Mouse (Mus musculus): Measurements from ENCODE around the gene Mon1a.
A peak's percentile ranks its signal among the peaks of the same experiment; 100 is the strongest.

The Mon1a gene

DNA sequence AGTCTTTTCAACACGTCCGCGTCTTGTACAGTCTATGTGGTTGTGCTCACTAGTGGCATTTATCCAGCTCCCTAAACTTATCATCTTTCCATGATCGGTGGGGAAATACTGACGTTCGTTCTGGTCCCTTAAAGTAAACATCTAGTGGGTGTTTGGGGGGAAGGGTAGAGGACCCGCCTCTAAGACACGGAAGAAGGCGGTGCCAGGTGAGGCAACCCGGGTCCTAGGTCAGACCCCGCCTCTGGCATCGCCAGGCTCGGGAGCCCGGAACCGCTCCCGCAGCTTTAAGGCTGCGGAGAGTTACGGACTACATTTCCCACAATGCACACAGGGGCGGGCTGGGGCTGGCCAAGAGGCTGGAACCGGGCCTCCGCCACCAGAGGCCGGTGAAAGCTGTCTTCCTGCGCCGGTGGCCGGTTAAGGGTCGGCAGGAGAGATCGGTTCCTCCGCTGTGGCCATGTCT is at the start of gene Mon1a:
Gene Mon1a, plus strand, starts transcription at position 348 of the 463 bp plus-strand sequence.
- DNase-seq, result peak; percentile 96

DNA sequence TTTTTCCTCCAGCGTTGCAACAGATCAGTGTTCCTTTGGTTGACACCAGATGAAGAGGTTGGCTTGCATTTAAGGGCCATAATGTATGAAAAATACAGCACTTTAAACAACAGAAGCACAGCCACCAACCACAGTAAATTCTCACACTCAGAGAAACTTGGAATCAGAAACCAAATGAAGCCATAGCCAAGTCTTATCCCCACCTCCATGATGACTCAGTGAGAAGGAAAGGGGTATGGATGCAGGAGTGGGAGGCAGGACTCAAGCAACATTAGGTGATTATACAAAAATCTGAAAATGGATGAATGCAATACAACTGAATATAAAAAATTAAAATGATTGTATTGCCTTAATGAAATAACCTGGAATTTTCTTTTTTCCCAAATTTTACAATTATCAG is 49.1 kb upstream of the Mon1a start:
- DNase-seq, result no peak

DNA sequence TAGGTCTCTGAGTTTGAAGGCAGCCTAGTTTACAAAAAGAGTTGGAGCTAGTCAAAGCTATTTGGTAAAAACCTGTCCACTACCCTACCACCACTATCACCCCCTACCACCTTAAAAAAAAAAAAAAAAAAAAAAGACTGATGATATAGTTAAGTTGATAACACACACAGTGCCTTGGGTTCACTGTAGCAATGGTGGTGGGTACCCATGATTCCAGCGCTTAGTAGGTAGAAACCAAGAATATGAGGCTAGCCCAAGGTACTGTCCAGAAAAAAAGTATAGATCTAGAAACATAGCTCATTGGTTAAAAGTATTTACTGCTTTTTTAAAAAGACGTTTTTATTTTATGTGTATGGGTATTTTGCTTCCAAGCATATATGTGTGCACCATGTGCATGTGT is 45.2 kb upstream of the Mon1a start:
- no peak for DNase-seq

GRCm38 (mm10) chr9:107848922-107849321 is 39.0 kb upstream of the Mon1a start:
- DNase-seq, result no peak

DNA sequence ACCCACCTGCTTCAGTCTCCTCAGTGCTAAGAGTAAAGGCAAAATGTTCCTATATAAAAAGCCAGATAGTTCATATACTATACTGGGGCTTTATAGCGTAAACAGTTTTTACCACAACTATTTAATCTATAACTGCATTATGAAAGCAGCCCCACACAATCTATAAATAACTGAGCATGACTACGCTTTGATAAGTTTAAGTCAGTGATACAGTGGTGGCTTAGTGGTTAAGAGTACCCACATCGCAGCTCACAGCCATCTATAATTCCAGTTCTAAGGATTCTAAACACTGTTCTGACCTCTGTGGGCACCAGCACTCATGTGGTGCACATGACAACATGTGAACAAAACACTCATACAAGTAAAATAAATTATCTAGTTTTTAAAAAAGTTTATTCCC is 29.6 kb upstream of the Mon1a start:
- DNase-seq, result no peak

DNA sequence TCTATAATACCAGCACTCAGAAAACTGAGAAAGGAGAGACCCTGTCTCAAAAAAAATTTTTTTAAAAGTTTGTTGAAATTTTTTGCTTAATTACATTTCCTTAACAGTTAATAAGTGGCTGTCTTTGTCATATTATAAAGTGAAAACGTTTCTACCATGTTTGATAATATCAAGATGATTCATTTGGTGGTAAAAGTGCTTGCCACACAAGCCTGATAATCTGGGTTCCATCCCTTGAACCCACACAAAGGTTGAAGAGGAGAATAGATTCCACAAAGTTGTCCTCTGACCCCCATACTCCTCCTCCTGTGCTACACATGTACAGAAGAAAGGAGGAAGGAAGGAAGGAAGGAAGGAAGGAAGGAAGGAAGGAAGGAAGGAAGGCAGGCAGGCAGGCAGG is 23.5 kb upstream of the Mon1a start:
- no peak for DNase-seq

DNA sequence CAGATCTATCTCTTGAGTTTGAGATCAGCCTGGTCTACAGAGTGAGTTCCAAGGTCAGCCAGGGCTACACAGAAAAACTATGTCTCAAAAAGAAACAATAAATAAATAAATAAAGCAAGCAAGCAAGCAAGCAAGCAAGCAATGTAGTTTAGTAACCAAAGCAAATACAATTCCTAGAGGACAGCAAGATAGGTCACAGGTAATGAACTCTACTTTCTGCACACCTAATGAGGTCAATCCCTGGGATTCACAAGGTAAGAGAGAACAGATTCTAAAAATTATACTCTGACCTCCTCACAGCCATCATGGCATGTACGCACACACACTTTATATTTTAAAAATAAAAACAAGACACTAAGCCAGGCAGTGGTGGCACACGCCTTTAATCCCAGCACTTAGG is 21.9 kb upstream of the Mon1a start:
- no peak for DNase-seq

GRCm38 (mm10) chr9:107872350-107873098 is 15.4 kb upstream of the Mon1a start:
- DNase-seq, result peak; percentile 96

GRCm38 (mm10) chr9:107873137-107873536 is 14.8 kb upstream of the Mon1a start, which contains the start of gene Rbm6:
TSS of gene Rbm6 (minus strand) at chr9:107873237.
- DNase-seq, result no peak

DNA sequence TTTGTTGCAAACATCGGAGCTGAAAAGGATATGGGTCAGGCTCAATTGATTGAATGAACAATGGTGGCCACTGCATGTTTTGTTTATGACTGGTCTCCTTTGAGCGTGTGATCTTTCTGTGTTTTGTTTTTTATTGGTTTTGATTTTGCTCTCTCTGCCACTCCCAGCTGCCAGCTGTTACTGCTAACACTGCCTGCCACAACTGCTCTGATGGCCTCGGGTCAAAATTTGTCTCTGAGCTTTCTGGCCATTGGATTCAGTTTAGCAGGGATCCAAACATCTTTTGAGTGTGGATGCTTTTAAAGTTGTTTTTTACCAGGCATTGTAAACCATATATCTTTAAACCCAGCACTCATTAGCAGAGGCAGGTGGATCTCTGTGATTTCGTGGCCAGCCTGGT is 7.5 kb upstream of the Mon1a start:
- no peak for DNase-seq

DNA sequence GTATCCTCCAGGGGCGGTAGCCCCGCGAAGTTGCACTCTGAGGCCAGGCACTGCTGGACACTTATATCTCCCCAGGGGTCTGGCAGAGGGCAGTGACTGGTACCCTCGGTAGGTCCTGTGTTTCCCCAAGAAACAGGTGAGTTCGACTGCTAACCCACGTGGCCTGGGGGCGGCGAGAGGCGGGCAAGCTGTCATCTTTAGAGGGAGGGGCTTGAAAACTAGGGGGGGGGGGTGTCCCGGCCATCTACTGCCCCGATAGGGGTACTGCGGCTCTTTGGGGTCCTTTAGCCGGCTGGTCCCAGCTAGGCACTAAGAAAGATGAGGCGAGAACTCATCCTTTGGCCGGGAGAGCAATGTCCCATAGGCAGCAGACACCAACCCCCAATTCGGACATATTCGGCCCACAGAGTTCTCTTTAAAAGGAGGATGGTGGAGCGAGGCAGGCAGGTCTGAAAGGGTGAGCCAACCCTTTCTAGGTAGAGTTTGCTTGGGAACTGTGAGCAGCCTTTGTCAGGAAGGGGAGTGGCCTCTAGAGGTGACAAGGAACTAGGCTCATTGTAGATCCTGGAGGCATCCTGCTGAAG is 408 bp downstream of the Mon1a start:
- DNase-seq, result peak; percentile 42

GRCm38 (mm10) chr9:107890260-107890659 is 2.3 kb downstream of the Mon1a start:
- DNase-seq, result no peak

DNA sequence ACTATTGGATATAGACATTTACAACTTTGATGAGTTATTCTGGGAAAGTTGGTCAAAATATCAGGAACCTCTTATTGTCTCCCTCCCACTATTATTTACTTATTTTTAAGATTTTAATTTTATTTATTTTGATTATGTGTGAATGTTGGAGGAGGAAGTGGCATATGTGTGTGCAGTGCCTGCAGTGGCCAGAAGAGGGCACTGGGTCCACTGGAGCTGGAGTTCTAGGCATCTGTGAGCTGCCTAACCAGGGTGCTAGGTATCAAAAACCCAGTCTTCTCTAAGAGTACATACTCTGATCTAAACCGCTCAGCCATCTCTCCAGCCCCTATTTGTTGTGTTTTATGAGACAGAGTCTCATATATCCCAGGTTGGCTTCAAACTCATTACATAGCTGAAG is 3.1 kb downstream of the Mon1a start:
- peak; percentile 19 for DNase-seq

DNA sequence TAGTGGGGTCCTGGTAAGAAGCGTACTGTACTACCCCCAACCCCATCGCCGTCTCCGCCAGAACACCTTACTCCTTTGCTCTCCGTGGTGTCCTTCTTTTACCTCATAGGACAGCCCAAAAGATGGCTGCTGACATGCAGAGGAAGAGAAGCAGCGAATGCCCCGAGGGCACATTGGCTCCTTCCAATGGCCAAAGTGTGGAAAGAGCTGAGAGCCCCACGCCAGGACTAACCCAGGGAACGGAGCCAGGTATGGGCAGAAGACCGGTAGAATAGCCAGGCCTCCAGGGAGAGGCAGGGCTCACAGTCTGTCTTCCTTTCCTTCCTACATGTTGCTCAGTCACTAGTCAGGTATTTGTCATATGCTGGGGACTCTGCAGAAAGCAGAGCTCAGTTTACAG is 10.6 kb downstream of the Mon1a start:
- DNase-seq, result no peak

- no peak for DNase-seq
Measured at GRCm38 (mm10) chr9:107899855-107900254, 11.9 kb downstream of the Mon1a start.

DNA sequence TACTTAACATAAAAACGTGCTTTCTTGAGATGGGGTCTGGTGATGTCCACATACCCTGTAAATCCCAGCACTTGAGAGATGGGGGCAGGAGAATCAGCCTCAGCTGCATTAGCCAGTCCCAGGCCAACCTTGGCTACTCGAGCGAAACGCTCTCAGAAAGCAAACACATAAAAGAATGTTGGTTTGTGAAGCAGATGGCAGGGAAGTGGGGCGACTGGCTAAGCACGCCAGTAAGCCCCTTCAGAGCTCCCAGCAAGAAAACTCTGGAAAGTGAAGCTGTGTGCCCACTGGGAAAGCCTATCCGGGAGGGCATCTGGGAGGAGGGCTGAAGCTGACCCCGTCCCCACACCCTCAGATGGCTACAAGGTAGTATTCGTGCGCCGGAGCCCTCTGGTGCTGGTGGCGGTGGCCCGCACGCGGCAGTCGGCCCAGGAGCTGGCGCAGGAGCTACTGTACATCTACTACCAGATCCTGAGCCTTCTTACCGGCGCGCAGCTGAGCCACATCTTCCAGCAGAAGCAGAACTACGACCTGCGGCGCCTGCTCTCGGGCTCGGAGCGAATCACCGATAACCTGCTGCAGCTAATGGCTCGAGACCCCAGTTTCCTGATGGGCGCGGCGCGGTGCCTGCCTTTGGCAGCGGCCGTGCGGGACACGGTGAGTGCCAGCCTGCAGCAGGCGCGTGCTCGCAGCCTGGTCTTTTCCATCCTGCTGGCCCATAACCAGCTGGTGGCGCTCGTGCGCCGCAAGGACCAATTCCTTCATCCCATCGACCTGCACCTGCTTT is 13.1 kb downstream of the Mon1a start:
- peak; percentile 74 for DNase-seq

GRCm38 (mm10) chr9:107901627-107901914 is 13.6 kb downstream of the Mon1a start:
- DNase-seq, result no peak

DNA sequence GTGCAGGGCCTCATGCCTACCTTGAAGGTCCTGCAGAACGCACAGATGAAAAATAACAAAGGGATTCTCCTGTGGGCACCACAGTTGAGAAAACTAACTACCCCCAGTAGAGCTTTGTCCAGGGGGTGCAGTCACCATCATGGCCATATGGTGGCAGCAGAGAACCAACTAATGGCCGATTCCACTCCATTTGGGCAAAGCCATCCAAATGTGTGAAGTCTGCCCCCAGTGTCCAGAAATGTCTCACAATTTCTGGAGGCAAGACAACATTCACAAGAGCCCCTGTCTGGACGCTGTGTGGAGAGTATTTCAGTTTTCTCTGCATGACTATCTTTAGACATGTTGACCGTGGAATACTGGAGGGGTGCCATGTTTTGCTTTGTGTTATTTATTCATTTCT is 16.8 kb downstream of the Mon1a start:
- peak; percentile 92 for DNase-seq

GRCm38 (mm10) chr9:107906252-107906966 is 18.5 kb downstream of the Mon1a start, which contains the start of gene Mst1r:
TSS of gene Mst1r (plus strand) at chr9:107906873.
- DNase-seq, result peak; percentile 79

GRCm38 (mm10) chr9:107906967-107907800 is 19.2 kb downstream of the Mon1a start:
- DNase-seq, result no peak

DNA sequence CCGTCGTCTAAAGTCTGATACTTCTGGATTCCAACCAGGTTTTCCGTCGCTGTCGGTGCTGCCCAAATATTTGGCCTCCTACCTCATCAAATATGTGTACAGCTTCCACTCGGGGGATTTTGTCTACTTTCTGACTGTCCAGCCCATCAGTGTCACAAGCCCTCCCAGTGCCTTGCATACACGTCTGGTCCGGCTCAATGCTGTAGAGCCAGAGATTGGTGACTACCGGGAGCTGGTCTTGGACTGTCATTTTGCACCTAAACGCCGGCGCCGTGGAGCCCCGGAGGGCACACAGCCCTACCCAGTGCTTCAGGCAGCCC is 19.8 kb downstream of the Mon1a start:
- DNase-seq, result peak; percentile 9

DNA sequence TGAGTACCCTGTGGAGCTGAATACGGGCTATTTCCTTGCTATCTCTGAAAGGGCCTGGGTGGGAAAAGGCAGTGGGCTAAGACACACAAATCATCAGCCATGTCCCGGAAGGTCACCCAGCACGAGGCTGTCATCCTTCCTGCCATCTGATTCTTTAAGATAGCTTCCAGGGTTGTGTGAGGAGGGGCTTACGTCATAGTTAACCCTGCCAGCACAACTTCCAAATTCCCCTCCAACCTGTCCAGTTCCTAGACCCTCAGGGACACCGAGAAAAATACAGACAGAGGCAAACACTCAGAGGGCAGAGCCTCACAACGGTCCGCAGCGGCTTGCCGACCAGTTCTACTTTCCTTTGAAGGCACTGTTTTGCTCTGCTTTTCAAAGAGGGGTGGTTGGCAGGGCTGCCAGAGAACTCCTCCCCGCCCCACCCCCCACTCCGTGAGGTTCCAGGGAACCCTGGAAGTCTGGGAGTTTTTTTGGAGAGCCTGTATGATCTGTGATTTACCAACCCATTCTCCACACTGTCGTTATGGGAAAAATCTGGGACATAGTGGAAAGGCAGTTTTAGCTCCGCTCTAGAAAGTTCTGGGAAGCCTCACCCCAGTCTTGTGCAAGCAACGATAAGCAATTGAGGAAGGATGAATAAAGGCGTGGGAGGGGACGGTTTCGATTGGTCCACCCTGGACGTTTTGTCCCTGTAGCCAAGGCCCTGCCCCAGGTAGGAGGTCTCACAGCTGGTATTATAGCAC is 20.6 kb downstream of the Mon1a start:
- DNase-seq, result peak; percentile 80

All from lung, postnatal 36 days (tissue).